Mouse (Mus musculus) limb, embryonic 14.5 days (tissue): ENCODE measurements at regions not wholly inside any gene's neighbourhood (a gene's known extent, or its start where the extent isn't known, plus 50 kb on each side); places are given as distances from the start of the nearest gene placed in this dataset.

Source experiments
- ATAC-seq: fragments of 200-750 bp; cut with Nextera tagmentation; 2 replicates; pipeline ENCODE4 v1.8.0; 2017; ENCODE audit warnings: low read depth, moderate number of reproducible peaks, moderate TSS enrichment; ENCODE audit not compliant: low FRiP score
- DNase-seq: peaks from one replicate; pipeline ENCODE4 v3.0.0-alpha.2; 2015; ENCODE audit warnings: low spot score
- H3K27ac ChIP-seq: fragments of 300-500 bp; sonication (generic); replicated peaks from 2 replicates; pipeline ENCODE4 v1.5.1; 2014; ENCODE audit warnings: low read depth, mild to moderate bottlenecking, low read length, moderate library complexity, mixed read lengths
- H3K27me3 ChIP-seq: fragments of 300-500 bp; sonication (generic); 2 replicates; pipeline ENCODE4 v1.6.1; 2014; ENCODE audit warnings: low read length, mixed read lengths; ENCODE audit not compliant: control insufficient read depth, insufficient read depth
- H3K36me3 ChIP-seq: fragments of 300-500 bp; sonication (generic); 2 replicates; pipeline ENCODE4 v1.6.1; 2014; ENCODE audit warnings: mild to moderate bottlenecking, low read length, moderate library complexity, mixed read lengths; ENCODE audit not compliant: control insufficient read depth, insufficient read depth
- H3K4me1 ChIP-seq: fragments of 300-500 bp; sonication (generic); 2 replicates; pipeline ENCODE4 v1.6.1; 2014; ENCODE audit warnings: antibody characterized with exemption, low read length, mixed read lengths; ENCODE audit not compliant: control insufficient read depth, insufficient read depth
- H3K4me2 ChIP-seq: fragments of 300-500 bp; sonication (generic); replicated peaks from 2 replicates; pipeline ENCODE4 v1.6.1; 2014; ENCODE audit warnings: low read depth, mild to moderate bottlenecking, low read length, moderate library complexity; ENCODE audit not compliant: severe bottlenecking
- H3K4me3 ChIP-seq: fragments of 300-500 bp; sonication (generic); replicated peaks from 2 replicates; pipeline ENCODE4 v1.5.1; 2014; ENCODE audit warnings: low read length
- H3K9ac ChIP-seq: fragments of 300-500 bp; sonication (generic); 2 replicates; pipeline ENCODE4 v1.6.1; 2014; ENCODE audit warnings: mild to moderate bottlenecking, low read depth, low read length, moderate library complexity; ENCODE audit not compliant: severe bottlenecking
- H3K9me3 ChIP-seq: fragments of 300-500 bp; sonication (generic); 2 replicates; pipeline ENCODE4 v1.6.1; 2016; ENCODE audit warnings: low read length; ENCODE audit not compliant: control insufficient read depth
- POLR2A ChIP-seq: fragments of 200-500 bp; IDR thresholded peaks from 2 replicates; pipeline ENCODE4 v1.8.0; 2012; ENCODE audit warnings: inconsistent platforms, mild to moderate bottlenecking, moderate library complexity, borderline replicate concordance; ENCODE audit not compliant: insufficient read depth, insufficient read length; ENCODE audit errors: extremely low read depth
- WGBS: fragments of 180-500 bp; shearing (Covaris S2); extraction: QIAGEN DNeasy Blood & Tissue Kit; methylation state at CpG from one replicate; pipeline ENCODE4 v1.1.7; 2014; 5-methylcytosine and 5-hydroxymethylcytosine counted together

DNA sequence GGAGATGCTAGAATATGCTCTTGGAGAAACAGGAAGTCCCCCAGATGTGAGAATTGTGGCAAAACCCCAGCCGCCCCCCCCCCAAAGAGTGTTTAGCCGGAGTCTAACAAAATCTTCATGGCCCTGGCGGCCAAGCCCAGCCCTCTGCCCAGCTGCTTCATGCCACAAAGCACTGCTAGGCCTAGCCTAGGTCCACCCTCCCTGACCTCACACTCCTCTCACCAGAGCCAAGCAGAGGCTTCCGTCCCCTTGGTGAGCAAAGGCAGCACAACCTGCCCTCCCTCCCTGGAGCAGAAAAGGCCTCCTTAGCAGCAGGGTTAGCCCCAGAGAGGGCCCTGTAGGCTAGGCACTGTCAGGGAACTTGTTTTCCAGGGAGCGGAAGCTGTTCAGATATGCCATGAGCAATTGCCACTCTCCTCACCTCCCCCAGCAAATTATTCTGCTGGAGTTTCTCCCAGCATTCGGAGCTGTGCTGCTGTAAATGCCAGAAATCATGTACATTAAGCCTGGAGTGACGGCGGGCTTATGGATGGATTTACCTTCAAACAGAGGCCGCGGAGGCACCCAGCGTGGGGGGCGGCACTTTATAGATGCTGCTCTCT is 104.9 kb downstream of the H2al1j start:
- TF ChIP-seq POLR2A, result no peak
- Histone ChIP-seq H3K9me3 (no peaks in the 10 kb centered on the region), H3K4me1 (peaks cover 8% of the 10 kb centered on the region), H3K36me3 (no peaks in the 10 kb centered on the region), H3K9ac (no peak overlapping the region), H3K4me2 (no peak overlapping the region), H3K27ac (0 out of 2 replicates have a peak overlapping the region, but pooled peaks have one; percentile 33), H3K4me3 (no peak overlapping the region), H3K27me3 (no peaks in the 10 kb centered on the region)
- 39% methylated on average over 11 of the region's 12 CpGs for WGBS
- ATAC-seq, result no peak
- DNase-seq, result peak; percentile 48

DNA sequence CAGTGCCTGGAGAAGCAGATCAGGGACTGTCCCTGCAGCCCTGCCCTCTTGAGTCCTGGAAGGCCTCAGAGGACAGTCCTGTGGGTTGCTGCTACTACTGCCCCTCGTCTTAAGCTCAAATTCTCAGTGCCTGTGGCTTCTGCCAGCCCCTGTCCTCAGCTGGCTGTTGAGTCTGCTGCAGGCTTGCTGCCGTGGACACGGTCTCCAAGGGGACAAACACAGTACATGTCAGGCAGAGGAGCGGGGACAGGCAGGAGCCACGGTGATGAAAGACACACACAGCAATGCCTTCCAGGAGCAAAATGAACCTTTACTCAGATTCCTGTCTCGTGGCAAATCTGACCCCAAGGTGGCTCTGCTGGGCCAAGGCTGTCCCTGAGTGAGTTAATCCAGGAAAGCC is 107.7 kb downstream of the H2al1j start:
- Histone ChIP-seq H3K27ac (no peak overlapping the region), H3K4me3 (no peak overlapping the region), H3K36me3 (no peaks in the 10 kb centered on the region), H3K9me3 (no peaks in the 10 kb centered on the region), H3K4me2 (no peak overlapping the region), H3K4me1 (peaks cover 8% of the 10 kb centered on the region), H3K9ac (no peak overlapping the region), H3K27me3 (no peaks in the 10 kb centered on the region)
- no peak for TF ChIP-seq POLR2A
- no peak for ATAC-seq
- no peak for DNase-seq
- WGBS, result 70% methylated on average over 6 of the region's 6 CpGs

DNA sequence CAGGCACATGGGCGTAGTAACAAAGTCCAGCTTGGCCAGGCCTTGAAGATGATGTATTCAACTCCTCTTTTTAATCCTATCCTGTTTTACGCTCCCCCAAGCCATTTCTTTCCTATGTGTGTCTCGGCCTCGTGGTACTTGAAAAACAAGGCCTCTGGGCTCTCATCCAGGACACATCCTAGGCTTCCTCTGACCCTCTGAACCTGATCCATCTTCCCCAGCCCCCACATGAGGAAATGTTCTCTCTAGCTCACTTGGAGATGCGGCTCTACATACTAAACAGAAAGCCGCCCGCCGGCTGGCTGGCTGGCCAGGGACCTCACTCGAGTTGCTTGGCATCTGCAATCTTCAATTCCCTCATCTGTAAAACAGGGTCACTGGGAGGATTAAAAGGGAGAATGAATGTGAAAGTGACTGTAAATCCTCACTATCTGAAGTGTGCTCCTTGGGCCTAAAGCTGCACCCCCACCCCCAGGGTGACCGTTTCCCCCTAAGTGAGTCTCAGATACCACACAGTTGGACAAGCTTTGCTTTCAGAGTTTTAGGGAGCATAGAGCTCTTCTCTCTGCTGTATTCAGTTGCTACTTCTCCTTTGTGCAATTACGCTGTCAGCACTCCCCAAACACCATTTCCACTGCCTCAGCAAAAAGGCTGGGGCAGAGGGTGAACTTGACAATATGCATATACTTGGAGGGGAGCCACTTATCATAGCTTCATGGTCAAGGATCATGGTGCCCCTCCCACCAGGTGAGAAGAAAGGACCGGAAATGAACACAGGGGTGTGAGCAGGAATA is 109.7 kb downstream of the H2al1j start:
- Histone ChIP-seq H3K27ac (no peak overlapping the region), H3K27me3 (no peaks in the 10 kb centered on the region)

DNA sequence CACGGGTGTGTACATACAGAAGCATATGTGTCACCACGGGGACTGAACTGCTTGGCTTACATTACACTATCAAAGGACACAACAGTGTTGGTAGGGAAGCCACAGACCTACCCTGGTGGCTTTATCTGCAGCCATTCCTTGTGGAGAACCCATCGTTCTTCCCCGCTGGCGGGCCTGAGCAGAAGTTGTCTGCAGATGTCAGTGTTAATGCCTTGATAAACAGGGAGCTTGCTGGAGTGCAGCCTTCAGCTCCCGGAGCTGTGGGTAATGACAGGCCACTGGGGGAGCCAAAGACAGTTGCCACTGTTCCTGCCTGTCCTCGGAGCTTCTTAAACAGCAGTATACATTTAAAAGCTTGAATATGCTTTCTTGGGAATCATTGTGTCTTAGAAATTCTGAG is 115.9 kb downstream of the H2al1j start:
- Histone ChIP-seq H3K4me2 (no peak overlapping the region), H3K9ac (no peak overlapping the region)
- WGBS, result 52% methylated on average over 7 of the region's 7 CpGs

More for the DNA sequence above, 109.7 kb downstream of the H2al1j start:
- TF ChIP-seq POLR2A, result no peak
- Histone ChIP-seq H3K9me3 (no peaks in the 10 kb centered on the region), H3K9ac (no peak overlapping the region), H3K4me3 (no peak overlapping the region), H3K36me3 (no peaks in the 10 kb centered on the region), H3K4me2 (no peak overlapping the region), H3K4me1 (peaks cover 4% of the 10 kb centered on the region; the same call in 1 of the 2 replicates)
- DNase-seq, result no peak
- no peak for ATAC-seq
- WGBS, result 57% methylated on average over 12 of the region's 12 CpGs

DNA sequence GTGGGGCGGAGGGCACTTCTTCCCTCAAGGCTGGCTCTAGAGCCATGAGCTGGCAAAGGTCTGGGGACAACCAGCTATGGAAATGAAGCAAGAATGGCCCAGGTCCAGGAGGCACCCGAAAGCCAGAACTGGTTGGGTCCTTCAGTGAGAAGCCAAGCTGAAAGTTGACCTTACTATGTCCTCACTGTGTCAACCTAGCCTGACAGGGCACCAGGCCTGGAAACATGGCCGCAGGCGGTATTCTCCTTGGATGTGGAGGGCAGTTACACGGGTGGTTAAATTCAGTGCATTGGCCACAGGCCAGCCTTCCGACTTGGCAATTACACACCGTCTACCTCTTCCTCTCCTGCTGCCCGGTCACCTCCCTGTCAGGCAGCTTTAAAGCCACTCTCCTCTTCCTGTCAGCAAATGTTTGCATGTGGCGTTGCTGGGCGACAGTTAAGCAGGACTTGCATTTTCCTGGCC is 116.7 kb downstream of the H2al1j start:
- peak; percentile 28 for DNase-seq
- H3K27me3 ChIP-seq, result no peaks in the 10 kb centered on the region
- H3K27ac ChIP-seq, result no peak overlapping the region
- H3K4me1 ChIP-seq, result no peaks in the 10 kb centered on the region; the same call in 1 of the 2 replicates
- WGBS, result 53% methylated on average over 10 of the region's 10 CpGs
- no peaks in the 10 kb centered on the region for H3K9me3 ChIP-seq
- TF ChIP-seq POLR2A, result no peak
- no peak overlapping the region for H3K4me3 ChIP-seq
- no peak; the same call in 1 of the 2 replicates for ATAC-seq
- H3K9ac ChIP-seq, result no peak overlapping the region
- H3K4me2 ChIP-seq, result no peak overlapping the region
- no peaks in the 10 kb centered on the region for H3K36me3 ChIP-seq

More for the DNA sequence above, 115.9 kb downstream of the H2al1j start:
- Histone ChIP-seq H3K4me1 (no peaks in the 10 kb centered on the region; the same call in 1 of the 2 replicates), H3K27ac (no peak overlapping the region), H3K36me3 (no peaks in the 10 kb centered on the region), H3K9me3 (no peaks in the 10 kb centered on the region), H3K27me3 (no peaks in the 10 kb centered on the region), H3K4me3 (no peak overlapping the region)
- DNase-seq, result no peak
- no peak for ATAC-seq
- TF ChIP-seq POLR2A, result no peak
